Mouse (Mus musculus): Measurements from ENCODE around the gene Olfr1377.

DNA sequence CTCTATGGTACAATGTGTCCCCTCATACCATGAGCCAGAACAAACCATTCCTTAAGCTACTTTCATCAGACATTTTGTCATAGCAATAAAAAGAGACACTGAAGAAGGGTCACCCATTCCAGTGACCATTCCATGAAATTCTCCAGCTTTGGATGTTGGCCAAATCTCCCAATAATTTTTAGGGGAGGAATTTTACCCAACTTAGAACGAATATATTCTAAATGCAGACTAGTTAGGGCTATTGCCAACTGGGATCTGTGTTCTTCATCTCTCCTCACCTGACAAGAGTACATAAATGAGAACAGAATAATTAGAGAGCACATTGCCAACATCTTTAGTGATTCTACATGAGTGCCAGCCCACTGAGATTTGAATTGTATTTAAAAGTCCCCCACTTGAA, 32.2 kb downstream of the Olfr1377 start, which contains the start of gene Olfr54:
- TF ChIP-seq CTCF (IDR thresholded peaks at IDR 0.05) (no peak), EP300 (IDR thresholded peaks at IDR 0.05) (no peak)

Data from lung, postnatal 0 days (tissue).